Mouse (Mus musculus) hindbrain, embryonic 16.5 days (tissue): ENCODE measurements around the gene G530012D18Rik. TPM values are rescaled to one million over a fixed set of nuclear protein-coding genes. Genes with fewer than 3 reads are reported as not detected.
"Not testable (repeated sequence)": the region's sequence is repeated elsewhere in the genome, so short reads cannot be mapped to it uniquely, and the experiment has no call there.

ENCODE experiments used
- ATAC-seq: fragments of 200-750 bp; cut with Nextera tagmentation; 2 replicates; pipeline ENCODE4 v1.8.0; 2017; ENCODE audit warnings: moderate TSS enrichment, moderate library complexity
- H3K27ac ChIP-seq: fragments of 300-500 bp; sonication (generic); 2 replicates; pipeline ENCODE4 v1.5.1; 2014; ENCODE audit warnings: low read depth, mild to moderate bottlenecking, control low read depth, low read length, moderate library complexity
- H3K27me3 ChIP-seq: fragments of 300-500 bp; sonication (generic); replicated peaks from 2 replicates; pipeline ENCODE4 v1.6.1; 2014; ENCODE audit warnings: low read length; ENCODE audit not compliant: control insufficient read depth, insufficient read depth
- H3K36me3 ChIP-seq: fragments of 300-500 bp; sonication (generic); 2 replicates; pipeline ENCODE4 v1.6.1; 2014; ENCODE audit warnings: mild to moderate bottlenecking, low read length, moderate library complexity, mixed read lengths; ENCODE audit not compliant: control insufficient read depth, insufficient read depth
- H3K4me1 ChIP-seq: fragments of 300-500 bp; sonication (generic); 2 replicates; pipeline ENCODE4 v1.6.1; 2014; ENCODE audit warnings: low read depth, low read length; ENCODE audit not compliant: control insufficient read depth, insufficient read depth
- H3K4me2 ChIP-seq: fragments of 300-500 bp; sonication (generic); 2 replicates; pipeline ENCODE4 v1.6.1; 2014; ENCODE audit warnings: mild to moderate bottlenecking, low read length, control low read depth, moderate library complexity
- H3K4me3 ChIP-seq: fragments of 300-500 bp; sonication (generic); 2 replicates; pipeline ENCODE4 v1.5.1; 2014; ENCODE audit warnings: mild to moderate bottlenecking, low read length, control low read depth, moderate library complexity
- H3K9ac ChIP-seq: fragments of 300-500 bp; sonication (generic); 2 replicates; pipeline ENCODE4 v1.6.1; 2014; ENCODE audit warnings: low read depth, mild to moderate bottlenecking, control low read depth, low read length, moderate library complexity
- H3K9me3 ChIP-seq: fragments of 300-500 bp; sonication (generic); 2 replicates; pipeline ENCODE4 v1.6.1; 2014; ENCODE audit warnings: mild to moderate bottlenecking, low read length, moderate library complexity; ENCODE audit not compliant: control insufficient read depth
- WGBS: fragments of 180-500 bp; shearing (Covaris S2); extraction: QIAGEN DNeasy Blood & Tissue Kit; methylation state at CpG from one replicate; pipeline ENCODE4 v1.1.7; 2014; 5-methylcytosine and 5-hydroxymethylcytosine counted together
- polyA plus RNA-seq: library from polyadenylated mRNA; unstranded; fragments of >200 nt; fragmentation: Nextera tagmentation; extraction: Ambion mirVana; gene quantifications from 2 replicates; pipeline ENCODE4 v1.2.1, GENCODE M21; 2015

G530012D18Rik gene
- polyA plus RNA-seq, 1 experiment from 2014 or later: not detected

DNA sequence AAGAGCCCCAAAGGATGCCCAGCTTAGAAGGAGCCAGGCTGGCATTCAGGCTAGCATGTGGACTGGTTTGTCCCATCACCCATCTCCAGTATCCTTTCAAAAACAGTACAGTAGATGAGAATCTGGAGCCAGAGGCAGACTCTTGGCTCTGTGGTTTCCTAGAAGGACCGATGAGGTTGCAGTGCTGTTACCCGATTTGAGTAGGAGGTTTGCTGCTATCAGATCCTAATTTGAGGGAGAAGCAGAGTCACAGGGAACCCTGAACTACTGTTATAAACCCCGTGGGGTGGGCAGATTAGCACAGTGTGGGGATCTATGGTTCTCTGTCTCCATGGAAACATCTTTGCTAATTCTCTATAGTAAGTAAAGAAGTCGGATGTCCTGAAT lies 4.7 kb downstream of the G530012D18Rik start:
- not testable (repeated sequence) for H3K27me3 ChIP-seq, H3K9ac ChIP-seq, H3K4me1 ChIP-seq, H3K27ac ChIP-seq, H3K9me3 ChIP-seq, H3K36me3 ChIP-seq, H3K4me3 ChIP-seq, H3K4me2 ChIP-seq
- 91% methylated on average over 2 of the region's 4 CpGs for WGBS
- peak; percentile 80 for ATAC-seq

DNA sequence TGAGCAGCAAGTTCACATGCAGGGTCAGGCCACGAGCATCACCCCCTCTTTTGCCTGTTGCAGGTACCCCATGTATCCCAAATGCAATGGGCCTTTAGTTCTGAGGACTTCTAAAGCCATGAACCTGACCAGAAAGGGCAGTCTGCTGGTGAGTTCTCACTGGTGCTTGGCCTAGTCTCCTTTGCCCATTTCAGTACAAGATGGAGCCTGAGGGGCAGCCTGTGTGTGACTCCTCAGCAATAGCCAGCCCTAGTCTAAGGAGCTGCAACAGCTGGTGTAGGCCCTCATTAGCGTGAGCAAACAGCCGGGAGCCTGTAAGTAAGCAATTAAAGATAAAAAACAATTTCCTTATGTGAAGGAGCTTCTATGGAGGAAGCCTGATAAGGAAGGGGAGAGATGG lies 5.1 kb downstream of the G530012D18Rik start:
- not testable (repeated sequence) for H3K27me3 ChIP-seq, H3K9me3 ChIP-seq, H3K4me1 ChIP-seq, H3K36me3 ChIP-seq, H3K27ac ChIP-seq, H3K9ac ChIP-seq, H3K4me2 ChIP-seq, H3K4me3 ChIP-seq
- WGBS: 65% methylated on average over 3 of the region's 3 CpGs
- peak; percentile 56 for ATAC-seq

DNA sequence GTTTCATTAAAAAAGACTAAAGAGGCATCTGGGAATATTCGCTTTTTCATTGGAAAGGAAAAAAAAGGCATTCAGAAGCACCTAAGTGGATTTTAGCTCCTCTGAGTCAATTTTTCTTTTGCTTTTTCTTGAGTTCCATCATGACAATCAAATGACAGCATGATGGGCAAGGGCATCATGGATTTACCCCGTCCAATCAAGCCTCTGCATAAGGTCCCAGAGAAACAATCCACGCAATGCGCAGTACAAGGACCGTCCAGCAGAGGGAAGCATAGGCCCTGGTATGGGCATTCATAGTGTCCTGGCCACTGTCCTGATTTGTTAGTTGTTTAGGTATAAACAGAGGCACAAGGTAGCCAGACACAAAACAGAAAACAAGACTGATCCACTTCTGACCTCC lies 6.0 kb downstream of the G530012D18Rik start:
- H3K9me3 ChIP-seq, ATAC-seq, H3K36me3 ChIP-seq, H3K4me3 ChIP-seq, H3K27me3 ChIP-seq, H3K4me2 ChIP-seq, H3K9ac ChIP-seq, H3K27ac ChIP-seq, H3K4me1 ChIP-seq: not testable (repeated sequence)
- WGBS: 26% methylated on average over 5 of the region's 5 CpGs

DNA sequence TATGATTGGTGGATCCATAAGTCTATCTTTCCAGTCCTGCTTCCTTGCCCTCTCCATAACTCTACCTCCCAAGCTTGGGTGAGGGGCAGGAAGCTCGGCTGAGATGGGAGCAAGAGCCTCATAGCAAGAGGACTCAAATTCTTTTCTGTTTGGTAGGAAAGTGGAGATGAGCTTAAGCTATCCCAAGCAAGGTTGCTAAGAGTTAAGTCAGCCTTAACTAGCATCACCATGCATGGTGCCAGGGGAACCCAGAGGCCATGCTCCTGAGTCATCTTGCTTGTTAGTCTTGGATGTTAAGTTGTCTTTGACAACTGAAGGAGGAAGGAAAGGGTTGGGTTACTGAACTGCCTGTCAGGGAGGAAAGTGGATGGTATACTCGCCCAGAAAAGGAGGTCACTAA lies 13.2 kb downstream of the G530012D18Rik start:
- H3K9me3 ChIP-seq, H3K27me3 ChIP-seq, H3K9ac ChIP-seq, H3K4me1 ChIP-seq, H3K4me3 ChIP-seq, ATAC-seq, H3K27ac ChIP-seq, H3K4me2 ChIP-seq, H3K36me3 ChIP-seq: not testable (repeated sequence)
- 90% methylated on average over 1 of the region's 2 CpGs for WGBS

DNA sequence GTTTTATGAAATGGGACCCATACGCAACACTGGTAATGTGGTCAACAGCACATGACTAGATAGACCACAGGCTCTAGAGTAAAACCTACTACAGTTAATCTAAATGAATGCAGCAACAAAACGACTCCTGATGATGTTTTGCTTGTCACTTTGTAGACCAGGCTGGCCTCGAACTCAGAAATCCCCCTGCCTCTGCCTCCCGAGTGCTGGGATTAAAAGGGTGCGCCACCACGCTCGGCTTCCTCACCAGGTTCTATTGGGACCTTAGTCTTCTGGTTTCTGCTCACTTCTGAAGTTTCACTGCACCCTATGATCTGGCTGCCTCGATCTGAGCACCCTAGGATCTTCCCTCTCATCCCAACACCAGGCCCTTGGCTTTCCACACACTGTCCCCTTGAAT lies 17.1 kb downstream of the G530012D18Rik start:
- not testable (repeated sequence) for H3K4me2 ChIP-seq, H3K9ac ChIP-seq, ATAC-seq, H3K9me3 ChIP-seq, H3K27ac ChIP-seq, H3K4me3 ChIP-seq, H3K36me3 ChIP-seq, H3K27me3 ChIP-seq, H3K4me1 ChIP-seq
- WGBS: 81% methylated on average over 8 of the region's 8 CpGs

DNA sequence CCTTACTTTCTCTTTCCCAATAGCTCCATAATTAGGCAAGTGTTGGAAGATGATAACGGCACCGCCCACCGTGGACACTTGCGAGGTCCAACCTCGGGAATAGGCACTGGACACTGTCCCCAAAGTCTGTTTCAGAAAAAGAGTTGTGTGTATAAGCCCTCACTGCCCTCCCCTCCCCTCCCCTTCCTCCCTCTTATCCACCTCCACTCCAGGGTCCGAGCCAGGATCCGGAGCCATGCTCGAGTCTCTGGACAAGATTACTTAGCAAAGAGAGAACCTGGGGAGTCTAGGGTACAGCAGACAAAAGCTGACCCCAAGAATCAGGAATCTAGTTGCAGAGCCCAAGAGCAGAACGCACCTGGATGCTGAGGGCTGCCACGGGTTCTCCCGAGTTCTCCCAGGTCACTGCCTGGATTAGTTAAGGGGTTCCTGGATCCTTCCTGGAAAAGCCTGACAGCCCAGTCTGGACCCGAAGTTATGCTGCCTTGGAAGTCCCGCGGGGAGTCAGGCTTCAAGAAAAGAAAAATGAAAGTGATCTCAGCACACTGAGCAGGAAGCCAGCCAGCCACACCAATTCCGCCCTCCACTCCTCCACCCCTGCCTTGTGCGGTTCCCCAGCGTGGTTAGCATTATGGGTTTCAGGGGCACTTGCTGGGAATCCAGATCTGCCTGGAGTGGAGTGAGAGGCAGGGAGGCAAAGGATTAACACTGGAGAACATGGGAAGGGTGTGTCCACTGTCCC lies 23.0 kb downstream of the G530012D18Rik start, which contains the start of gene Sp110:
Sp110 (minus strand) TSS at position 547 of the 742 bp plus-strand sequence.
- H3K9me3 ChIP-seq, H3K27ac ChIP-seq, H3K4me3 ChIP-seq, H3K4me2 ChIP-seq, H3K36me3 ChIP-seq, H3K27me3 ChIP-seq, H3K9ac ChIP-seq, H3K4me1 ChIP-seq, ATAC-seq: not testable (repeated sequence)
- 70% methylated on average over 13 of the region's 17 CpGs for WGBS

DNA sequence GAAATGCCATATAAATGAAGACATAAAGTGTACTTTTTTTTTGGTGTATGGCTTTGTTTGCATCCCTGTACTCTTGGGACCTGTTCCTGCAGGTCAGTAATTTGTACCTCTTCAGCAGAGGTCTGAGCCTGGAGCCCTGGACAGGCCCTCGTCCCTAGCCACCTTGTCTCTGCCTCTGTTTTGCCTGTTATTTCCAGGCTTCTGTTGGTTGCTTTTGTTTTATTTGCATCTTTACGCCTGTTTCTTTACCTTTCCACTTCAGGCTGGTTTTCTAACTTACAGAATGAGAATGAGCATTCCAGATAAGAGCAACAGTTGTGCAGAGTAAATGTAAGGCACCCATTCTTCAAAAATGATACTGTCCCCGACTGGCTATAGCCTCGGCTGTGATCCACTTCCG lies 24.6 kb downstream of the G530012D18Rik start, which contains the start of gene Sp140:
Sp140 (plus strand) TSS at position 301 of the 400 bp plus-strand sequence.
- H3K4me1 ChIP-seq, H3K4me2 ChIP-seq, H3K9me3 ChIP-seq, H3K27ac ChIP-seq, H3K4me3 ChIP-seq, H3K36me3 ChIP-seq, ATAC-seq, H3K27me3 ChIP-seq, H3K9ac ChIP-seq: not testable (repeated sequence)
- WGBS: no CpG with 5 or more reads among the region's 5 CpGs

DNA sequence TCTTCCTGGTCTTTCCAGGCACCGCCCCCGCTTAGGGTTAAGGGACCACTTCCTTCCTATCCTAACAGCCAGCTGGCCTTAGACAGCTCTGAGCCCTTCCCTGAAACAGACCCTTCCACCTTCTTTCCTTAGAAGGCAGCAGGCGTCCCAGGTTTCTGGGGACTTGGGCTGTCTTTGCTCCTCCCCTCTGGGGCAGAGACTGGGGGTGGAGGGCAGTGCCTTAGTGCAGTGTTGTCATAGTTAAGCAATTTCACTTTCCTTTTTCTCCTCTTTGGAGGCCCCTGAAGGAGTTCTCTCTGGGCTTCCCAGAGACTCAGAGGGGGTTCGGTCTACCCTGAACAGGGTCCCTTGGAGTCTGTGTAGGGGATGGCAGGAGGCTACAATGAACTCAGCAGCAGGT lies 25.3 kb downstream of the G530012D18Rik start:
- H3K4me3 ChIP-seq, H3K9me3 ChIP-seq, H3K36me3 ChIP-seq, H3K27ac ChIP-seq, ATAC-seq, H3K27me3 ChIP-seq, H3K4me2 ChIP-seq, H3K4me1 ChIP-seq, H3K9ac ChIP-seq: not testable (repeated sequence)
- 66% methylated on average over 4 of the region's 4 CpGs for WGBS

DNA sequence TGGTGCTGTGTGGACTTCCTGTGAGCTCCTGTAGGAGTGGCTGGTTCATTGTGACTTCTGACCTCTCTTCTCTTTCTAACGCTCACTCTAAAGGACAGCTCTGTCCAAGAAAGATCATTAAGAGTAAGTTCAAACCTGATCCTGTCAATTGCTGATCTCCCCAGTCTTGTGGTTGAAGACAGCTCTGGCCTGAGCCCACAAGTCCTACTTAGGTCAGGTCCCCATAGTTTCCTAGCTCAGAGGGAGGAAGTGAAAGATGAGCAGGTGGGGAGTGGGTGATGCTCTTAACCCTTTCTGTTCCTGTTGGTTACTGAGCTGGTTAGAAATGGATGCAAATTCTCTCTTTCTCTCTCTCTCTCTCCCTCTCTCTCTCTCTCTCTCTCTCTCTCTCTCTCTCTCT lies 28.9 kb downstream of the G530012D18Rik start:
- not testable (repeated sequence) for H3K4me2 ChIP-seq, H3K27ac ChIP-seq, H3K9me3 ChIP-seq, H3K4me3 ChIP-seq, ATAC-seq, H3K4me1 ChIP-seq, H3K27me3 ChIP-seq, H3K9ac ChIP-seq, H3K36me3 ChIP-seq
- no CpG with 5 or more reads among the region's 1 CpGs for WGBS
